Mouse (Mus musculus) spleen, postnatal 4 days (tissue): ENCODE data around the gene Scgb2b2.

Experiments used
- DNase-seq, 2 experiments: peaks; one replicate each; pipeline ENCODE4 v3.0.0; 2022; ENCODE audit warnings: low spot score in 2 of 2

Gene Scgb2b2

GRCm38 (mm10) chr7:31290208-31290607 lies at the start of gene Scgb2b2:
Scgb2b2 (plus strand) TSS chr7:31290508.
- DNase-seq: no peak

GRCm38 (mm10) chr7:31291721-31292120 lies 1.4 kb downstream of the Scgb2b2 start, which contains the start of gene Scgb1b2:
Scgb1b2 (minus strand) TSS chr7:31291821.
- DNase-seq: no peak
